Mouse (Mus musculus) urinary bladder, postnatal 14 days (tissue): ENCODE data around the gene Grin3a.
A peak's percentile ranks its signal among the peaks of the same experiment; 100 is the strongest.
"Not testable (repeated sequence)": the region's sequence is repeated elsewhere in the genome, so short reads cannot be mapped to it uniquely, and the experiment has no call there.

Experiments
- DNase-seq: peaks from one replicate; pipeline ENCODE4 v3.0.0; 2021; ENCODE audit warnings: low spot score

Grin3a gene

DNA sequence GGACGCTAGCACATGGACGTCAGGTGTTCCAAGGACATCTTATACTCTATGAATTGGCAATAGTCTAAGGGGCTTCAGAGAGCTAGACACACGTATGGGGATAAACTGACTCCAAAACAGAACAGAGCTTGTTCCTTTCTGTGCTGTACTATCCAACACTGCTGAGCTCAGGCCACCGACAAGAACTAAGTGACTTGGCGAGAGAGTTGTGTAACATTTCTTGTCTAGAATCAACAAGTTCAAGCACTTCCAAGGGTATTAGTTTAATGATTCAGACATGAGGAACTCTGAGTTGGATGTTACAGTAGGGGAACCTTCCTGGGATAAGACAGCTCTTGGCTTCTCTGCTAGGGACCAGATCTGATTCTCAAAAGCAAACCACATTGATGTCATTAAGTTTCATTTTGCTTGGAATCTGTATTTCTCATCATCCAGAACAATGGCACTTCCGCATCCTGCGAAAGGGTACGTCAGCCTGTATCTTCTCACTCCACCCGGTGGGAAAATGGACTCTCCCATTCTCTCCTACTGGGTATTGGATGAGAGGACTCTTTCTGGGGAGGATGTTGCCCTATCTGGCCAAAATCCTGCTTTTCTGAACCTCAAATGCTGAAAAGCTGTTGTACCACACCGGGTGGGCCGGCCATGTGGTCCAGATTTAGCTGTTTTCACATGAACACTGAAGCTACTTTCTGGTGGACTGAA lies 165.2 kb downstream of the Grin3a start:
- no peak for DNase-seq

DNA sequence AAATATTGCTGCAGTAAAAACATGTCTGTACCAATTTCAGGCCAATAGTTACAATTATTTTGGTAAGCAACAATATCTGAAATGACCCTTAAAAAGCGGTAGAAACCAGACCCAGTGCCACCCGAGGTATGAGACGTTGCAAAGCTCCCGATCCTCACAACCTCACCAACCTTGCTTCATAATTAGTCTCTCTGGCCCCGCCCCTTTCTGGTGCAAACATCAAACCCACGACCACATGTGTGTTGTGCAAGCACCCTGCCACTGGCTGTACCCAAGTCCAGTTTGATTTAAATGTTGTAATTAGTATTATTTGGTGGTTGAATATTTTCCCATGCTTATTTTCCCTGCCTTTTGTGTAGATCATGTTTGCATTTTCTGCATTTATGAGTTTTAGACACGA lies 168.8 kb downstream of the Grin3a start:
- DNase-seq: no peak

- no peak for DNase-seq
These were observed 169.5 kb downstream of the Grin3a start for GRCm38 (mm10) chr4:49676071-49676470.

- no peak for DNase-seq
These were observed 180.7 kb downstream of the Grin3a start for GRCm38 (mm10) chr4:49664850-49665249.

GRCm38 (mm10) chr4:49662231-49662630 lies 183.3 kb downstream of the Grin3a start:
- DNase-seq: no peak

GRCm38 (mm10) chr4:49661664-49662063 lies 183.9 kb downstream of the Grin3a start:
- DNase-seq: no peak

DNA sequence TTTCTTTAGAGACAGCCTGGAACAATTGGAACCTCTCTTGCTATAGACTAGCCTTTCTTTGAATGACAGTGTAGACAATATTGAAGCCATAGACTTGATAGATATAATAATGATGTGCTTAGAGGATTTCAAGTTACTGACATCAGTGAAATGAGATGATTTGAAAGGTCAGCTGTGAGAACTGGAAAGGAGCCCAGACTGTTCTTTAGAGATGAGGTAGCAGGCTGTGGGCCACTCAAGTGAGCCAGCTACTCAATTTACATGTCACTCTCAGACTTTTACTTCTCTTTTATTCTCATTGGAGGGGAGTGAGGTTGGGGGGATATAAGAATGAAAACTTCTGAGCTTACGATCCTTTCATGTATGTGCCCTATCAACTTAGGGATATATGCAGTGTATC lies 186.1 kb downstream of the Grin3a start:
- DNase-seq: no peak

DNA sequence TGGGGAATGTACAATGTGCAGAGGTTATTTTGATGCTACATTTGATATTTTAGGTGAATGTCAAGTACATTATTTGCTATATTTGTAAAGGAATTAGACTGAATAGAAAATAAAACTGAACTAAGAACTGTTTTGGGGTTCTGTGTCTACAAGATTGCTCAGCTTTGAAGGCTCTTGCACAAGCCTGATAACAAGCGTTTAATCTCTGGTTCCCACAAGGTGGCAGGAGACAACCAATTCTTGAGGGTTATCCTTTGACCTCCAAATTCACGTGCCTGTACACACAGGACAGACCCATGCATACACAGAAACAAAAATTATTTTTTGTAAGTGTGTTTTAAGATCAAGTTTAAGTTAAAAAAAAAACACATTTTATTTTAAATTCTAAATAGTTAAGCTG lies 205.6 kb downstream of the Grin3a start:
- DNase-seq: no peak

- no peak for DNase-seq
These were observed 207.7 kb downstream of the Grin3a start for GRCm38 (mm10) chr4:49637821-49638220.

DNA sequence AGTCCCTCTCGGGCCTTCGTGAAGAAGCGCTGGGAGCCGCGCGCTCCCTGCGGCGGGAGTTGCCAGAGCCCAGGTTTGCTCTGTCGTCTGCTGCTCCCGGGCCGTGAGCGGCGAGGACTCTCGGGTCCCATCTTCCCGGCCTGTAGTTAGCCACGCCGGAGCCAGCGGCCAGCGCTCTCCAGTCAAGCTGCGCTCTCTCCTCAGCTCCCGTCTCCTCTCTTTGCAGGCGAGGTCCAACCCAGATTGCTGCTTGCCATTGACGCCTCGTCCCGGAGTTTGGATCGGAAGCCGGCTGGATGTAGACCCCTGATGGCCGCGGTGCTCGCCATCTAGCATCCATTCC lies 213.4 kb downstream of the Grin3a start:
- DNase-seq: no peak

GRCm38 (mm10) chr4:49631319-49632138 lies 214.0 kb downstream of the Grin3a start, which contains the start of gene Rnf20:
Gene Rnf20, plus strand, starts transcription at chr4:49632006.
- DNase-seq: peak; percentile 96

GRCm38 (mm10) chr4:49628941-49629340 lies 216.6 kb downstream of the Grin3a start:
- DNase-seq: no peak

DNA sequence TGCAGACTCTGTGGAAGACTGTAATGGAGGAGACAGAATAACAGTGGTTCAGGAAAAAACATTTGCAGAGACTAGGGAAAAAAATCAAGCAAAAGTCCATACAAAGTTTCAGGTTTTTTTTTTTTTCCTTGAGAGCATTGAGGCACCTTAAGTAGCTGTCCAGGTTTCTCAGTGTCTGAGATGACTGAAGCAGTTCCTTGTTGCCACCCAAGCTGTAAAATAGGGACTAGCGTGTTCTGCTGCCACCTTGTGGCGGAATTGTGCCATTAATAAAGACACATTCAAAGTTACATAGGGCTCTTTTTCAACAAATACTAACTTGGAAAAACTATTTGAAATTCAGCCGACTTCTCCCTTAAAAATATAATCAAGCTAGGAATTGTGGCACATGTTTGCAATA lies 218.6 kb downstream of the Grin3a start:
- DNase-seq: peak; percentile 83

GRCm38 (mm10) chr4:49624969-49625368 lies 220.6 kb downstream of the Grin3a start:
- DNase-seq: not testable (repeated sequence)

DNA sequence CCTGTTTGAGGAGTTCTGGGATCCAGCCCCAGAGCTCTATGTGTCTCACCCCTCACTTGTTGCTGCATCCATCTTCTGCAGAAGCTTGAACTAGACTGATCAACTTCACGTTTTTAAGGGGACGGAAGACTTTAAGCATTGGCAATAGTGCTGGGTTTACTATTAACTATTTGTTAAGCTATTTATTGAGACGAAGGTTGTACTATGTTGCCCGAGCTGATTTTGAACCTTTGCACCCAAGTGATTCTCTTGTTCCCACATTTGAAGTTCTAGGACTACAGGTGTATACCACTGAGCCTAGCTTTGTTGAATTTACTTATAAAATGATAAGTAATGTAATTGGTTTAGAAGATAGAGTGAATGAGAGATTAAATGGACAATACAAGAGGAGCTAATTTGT lies 221.6 kb downstream of the Grin3a start:
- DNase-seq: no peak

DNA sequence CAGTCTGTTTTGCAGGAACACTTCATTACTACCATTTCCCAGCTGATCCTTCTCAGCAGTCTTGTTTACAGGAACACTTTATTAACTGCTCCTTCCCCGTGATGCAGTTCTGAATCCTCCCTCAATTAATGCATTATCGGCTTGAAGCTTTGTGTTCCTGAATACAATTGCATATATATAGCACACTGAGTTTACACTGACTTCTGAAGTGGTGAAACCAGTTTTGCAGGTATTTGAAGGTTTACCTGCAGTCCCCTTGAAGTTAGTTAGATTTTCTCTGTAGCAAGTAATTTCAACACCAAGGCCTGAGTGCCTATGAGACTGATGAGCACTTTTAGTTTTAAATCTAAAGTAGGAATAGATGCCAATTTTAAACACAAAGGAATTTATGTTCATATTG lies 223.3 kb downstream of the Grin3a start:
- DNase-seq: no peak

DNA sequence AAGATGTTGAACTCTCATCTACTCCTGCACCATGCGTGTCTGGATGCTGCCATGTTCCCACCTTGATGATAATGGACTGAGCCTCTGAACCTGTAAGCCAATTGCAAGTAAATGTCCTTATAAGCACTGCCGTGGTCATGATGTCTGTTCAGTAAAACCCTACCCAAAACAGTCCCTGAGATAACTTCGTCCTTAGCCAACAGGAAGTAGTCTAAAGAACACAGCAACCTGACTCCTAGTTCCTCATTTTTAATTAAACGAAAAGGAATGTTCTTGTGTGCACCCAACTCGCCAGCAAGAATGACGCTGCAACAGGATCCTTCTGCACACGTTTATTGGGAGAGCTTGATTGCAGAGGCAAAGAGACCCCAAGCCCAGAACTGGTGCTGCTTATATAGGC lies 225.7 kb downstream of the Grin3a start:
- not testable (repeated sequence) for DNase-seq

- no peak for DNase-seq
These were observed 228.6 kb downstream of the Grin3a start for GRCm38 (mm10) chr4:49616924-49617323.
